Mouse (Mus musculus) CD4-positive, CD25-positive, alpha-beta regulatory T cell, adult 2 months (primary cell): ENCODE results near the gene Hsf2bp.
"Not testable (repeated sequence)": the region's sequence is repeated elsewhere in the genome, so short reads cannot be mapped to it uniquely, and the experiment has no call there.

Source experiments
- DNase-seq: peaks from one replicate; pipeline ENCODE4 v3.0.0-alpha.2; 2012; ENCODE audit warnings: low read depth, low spot score

The Hsf2bp gene

GRCm38 (mm10) chr17:32035609-32036508, at the start of gene Hsf2bp, which contains the start of gene Rrp1b:
TSS of gene Hsf2bp (minus strand) at chr17:32036349.
TSS of gene Rrp1b (plus strand) at chr17:32036100.
- peak; percentile 90 for DNase-seq

GRCm38 (mm10) chr17:32083351-32083750, 47.2 kb upstream of the Hsf2bp start:
- DNase-seq: no peak

GRCm38 (mm10) chr17:32075164-32075563, 39.0 kb upstream of the Hsf2bp start:
- peak; percentile 72 for DNase-seq

GRCm38 (mm10) chr17:32074658-32075057, 38.5 kb upstream of the Hsf2bp start:
- DNase-seq: no peak

- DNase-seq: peak; percentile 90
Observed at GRCm38 (mm10) chr17:32073359-32073758, 37.2 kb upstream of the Hsf2bp start.

GRCm38 (mm10) chr17:32068810-32069209, 32.7 kb upstream of the Hsf2bp start:
- no peak for DNase-seq

GRCm38 (mm10) chr17:32068381-32068780, 32.2 kb upstream of the Hsf2bp start:
- DNase-seq: no peak

- peak; percentile 70 for DNase-seq
Observed at GRCm38 (mm10) chr17:32067541-32067940, 31.4 kb upstream of the Hsf2bp start.

- not testable (repeated sequence) for DNase-seq
Observed at GRCm38 (mm10) chr17:32064762-32065161, 28.6 kb upstream of the Hsf2bp start.

- DNase-seq: no peak
Observed at GRCm38 (mm10) chr17:32063654-32064053, 27.5 kb upstream of the Hsf2bp start.

GRCm38 (mm10) chr17:32061219-32061618, 25.1 kb upstream of the Hsf2bp start:
- DNase-seq: no peak

- no peak for DNase-seq
Observed at GRCm38 (mm10) chr17:32059084-32059483, 22.9 kb upstream of the Hsf2bp start.

GRCm38 (mm10) chr17:32057843-32058242, 21.7 kb upstream of the Hsf2bp start:
- DNase-seq: no peak

GRCm38 (mm10) chr17:32053677-32054076, 17.5 kb upstream of the Hsf2bp start:
- peak; percentile 79 for DNase-seq

- DNase-seq: peak; percentile 43
Observed at GRCm38 (mm10) chr17:32052237-32053080, 16.3 kb upstream of the Hsf2bp start.

GRCm38 (mm10) chr17:32050609-32051008, 14.5 kb upstream of the Hsf2bp start:
- no peak for DNase-seq

- DNase-seq: no peak
Observed at GRCm38 (mm10) chr17:32049914-32050313, 13.8 kb upstream of the Hsf2bp start.

GRCm38 (mm10) chr17:32048351-32048750, 12.2 kb upstream of the Hsf2bp start:
- DNase-seq: no peak

GRCm38 (mm10) chr17:32046541-32046940, 10.4 kb upstream of the Hsf2bp start:
- DNase-seq: no peak

- no peak for DNase-seq
Observed at GRCm38 (mm10) chr17:32040263-32040662, 4.1 kb upstream of the Hsf2bp start.

GRCm38 (mm10) chr17:32036509-32037438, 625 bp upstream of the Hsf2bp start:
- DNase-seq: peak; percentile 37
